Mouse (Mus musculus) left cerebral cortex, postnatal 36 days (tissue): Measurements from ENCODE around the gene Frmd7. TPM values are rescaled to one million over a fixed set of nuclear protein-coding genes. Genes with fewer than 3 reads are reported as not detected.

Experiments
- DNase-seq, 2 experiments: peaks; one replicate each; pipeline ENCODE4 v3.0.0; 2021 to 2022; ENCODE audit warnings: low spot score in 2 of 2, mixed read lengths in 1 of 2
- intact Hi-C: fragments of 180-260 bp; cut with DNase I; formaldehyde crosslinking; loops from one replicate; pipeline ENCODE4 v1.15.1; 2025
- total RNA-seq, 2 experiments: library from RNA; stranded (reverse); gene quantifications; 2 replicates each; pipeline ENCODE4 v1.2.3; 2021

Frmd7 gene
- total RNA-seq, 2 experiments from 2014 or later: 0.64 to 2.1 TPM

DNA sequence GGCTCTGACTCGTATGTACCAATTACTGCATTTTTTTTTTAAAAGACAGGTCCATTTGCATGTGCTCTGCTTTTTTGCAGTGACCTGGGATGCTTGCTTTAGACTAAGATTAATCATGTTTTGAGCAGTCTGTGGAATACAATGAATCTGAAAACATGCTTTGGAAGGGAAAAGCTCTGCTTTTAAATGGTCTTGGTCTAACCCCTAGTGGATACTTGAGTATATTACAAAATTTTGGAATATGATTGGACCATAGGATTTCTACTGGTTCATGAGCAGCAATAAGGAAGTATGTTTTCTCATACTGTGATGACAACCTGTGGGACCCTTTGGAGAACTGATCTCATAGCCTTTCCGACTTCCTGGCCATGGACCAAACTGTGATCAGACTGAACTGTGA lies 54.5 kb downstream of the Frmd7 start:
- no peak for DNase-seq
- intact Hi-C loops: no loop called here

DNA sequence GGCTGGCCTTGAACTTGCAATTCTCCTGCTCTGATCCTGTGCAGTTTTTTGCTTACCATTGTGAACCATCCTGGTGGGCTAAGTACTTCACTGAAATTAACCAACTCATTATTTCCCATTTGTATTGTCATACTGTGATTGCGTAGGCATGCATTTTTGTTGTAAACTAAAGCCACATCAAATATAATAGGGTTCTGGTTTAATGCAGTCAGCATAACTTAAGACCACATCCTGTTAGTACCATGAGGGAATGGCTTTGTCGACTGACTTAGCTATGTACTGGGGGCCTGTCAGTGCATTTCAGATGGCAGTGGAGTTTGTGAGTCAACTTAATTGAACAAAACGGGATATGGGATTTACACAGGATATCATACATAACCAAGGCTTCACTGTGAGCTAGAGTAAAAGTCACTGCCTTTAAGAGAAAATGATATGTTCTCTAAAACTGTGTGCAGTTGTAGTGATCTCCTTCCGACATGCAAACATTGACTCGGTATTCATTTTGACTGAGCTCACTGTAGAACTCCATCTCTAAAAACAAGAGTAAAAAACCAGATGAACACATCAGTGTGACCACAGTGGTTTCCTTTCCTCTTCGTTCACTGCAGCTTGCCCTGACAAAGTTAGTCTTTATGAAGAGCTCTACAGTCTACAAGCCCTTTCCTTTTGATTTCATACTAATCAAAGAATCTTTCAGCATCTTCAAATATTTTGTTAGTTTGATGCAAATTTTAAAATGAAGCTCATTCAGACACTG lies 68.1 kb downstream of the Frmd7 start:
- intact Hi-C loops: no loop called here
- DNase-seq: no peak

DNA sequence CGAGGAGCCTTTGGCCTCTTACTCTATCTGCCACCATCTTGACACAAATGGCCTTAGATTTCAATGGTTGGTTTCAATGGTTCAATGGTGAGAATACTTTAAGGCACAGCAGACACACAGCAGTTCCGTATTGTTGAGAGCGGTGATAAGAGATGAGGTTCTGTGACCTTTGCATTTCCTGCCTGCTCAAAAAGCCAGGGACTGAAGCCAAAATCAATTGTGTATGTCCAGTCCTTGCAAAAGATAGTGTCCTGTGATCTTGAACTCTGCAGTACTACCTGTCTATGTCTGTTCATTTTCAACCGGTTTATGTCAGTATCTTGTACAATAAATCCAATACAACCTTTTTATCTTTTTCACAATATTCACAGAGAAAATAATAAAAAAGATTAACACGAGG lies 77.8 kb downstream of the Frmd7 start:
- DNase-seq: no peak
- intact Hi-C loops: no loop called here

GRCm38 (mm10) chrX:50863771-50864170 lies 78.7 kb downstream of the Frmd7 start:
- intact Hi-C loops: no loop called here
- DNase-seq: no peak

GRCm38 (mm10) chrX:50850428-50851184 lies 91.9 kb downstream of the Frmd7 start:
- DNase-seq: no peak
- intact Hi-C loops: no loop called here

Other genes with a start within 250 kb of the Frmd7 start
- gene Stk26, start 101.7 kb downstream of the Frmd7 start, total RNA-seq: 1 to 10 TPM; 3.5 to 4.6 TPM
- gene Rap2c, start 75.3 kb upstream of the Frmd7 start, total RNA-seq: 10 to 100 TPM; 24.8 to 25.8 TPM